Mouse (Mus musculus): ENCODE results near the gene Prickle1.

- TF ChIP-seq POLR2A (IDR thresholded peaks at IDR 0.05; ENCODE audit: borderline replicate concordance, insufficient read depth, low read length): no peak
- no peak for TF ChIP-seq CTCF (IDR thresholded peaks at IDR 0.05; ENCODE audit: borderline replicate concordance, insufficient read depth, low read depth, low read length)
Measured at GRCm38 (mm10) chr15:93635603-93636002, 39.9 kb upstream of the Prickle1 start.

All from cerebellum, adult 2 months (tissue).